Mouse (Mus musculus) stomach, embryonic 14.5 days (tissue): ENCODE data around the gene Ppp1r13b. TPM values are rescaled to one million over a fixed set of nuclear protein-coding genes. Genes with fewer than 3 reads are reported as not detected.
A peak's percentile ranks its signal among the peaks of the same experiment; 100 is the strongest.

Experiments used
- ATAC-seq: fragments of 200-750 bp; cut with Nextera tagmentation; 2 replicates; pipeline ENCODE4 v1.8.0; 2017; ENCODE audit warnings: low read depth, moderate TSS enrichment; ENCODE audit not compliant: insufficient number of reproducible peaks, insufficient read depth, low FRiP score
- H3K27ac ChIP-seq: fragments of 300-500 bp; sonication (generic); 2 replicates; pipeline ENCODE4 v1.5.1; 2014; ENCODE audit warnings: mild to moderate bottlenecking, low read length, moderate library complexity, mixed read lengths
- H3K27me3 ChIP-seq: fragments of 300-500 bp; sonication (generic); 2 replicates; pipeline ENCODE4 v1.6.1; 2014; ENCODE audit warnings: low read length, control low read depth, mixed read lengths; ENCODE audit not compliant: control insufficient read depth, insufficient read depth
- H3K36me3 ChIP-seq: fragments of 300-500 bp; sonication (generic); 2 replicates; pipeline ENCODE4 v1.6.1; 2014; ENCODE audit warnings: mild to moderate bottlenecking, control low read depth, low read length, moderate library complexity, mixed read lengths; ENCODE audit not compliant: control insufficient read depth, insufficient read depth
- H3K4me1 ChIP-seq: fragments of 300-500 bp; sonication (generic); 2 replicates; pipeline ENCODE4 v1.6.1; 2014; ENCODE audit warnings: low read length, control low read depth, mixed read lengths; ENCODE audit not compliant: control insufficient read depth, insufficient read depth
- H3K4me2 ChIP-seq: fragments of 300-500 bp; sonication (generic); replicated peaks from 2 replicates; pipeline ENCODE4 v1.6.1; 2014; ENCODE audit warnings: low read depth, low read length, control low read depth
- H3K4me3 ChIP-seq: fragments of 300-500 bp; sonication (generic); 2 replicates; pipeline ENCODE4 v1.5.1; 2014; ENCODE audit warnings: low read depth, low read length, control low read depth
- H3K9ac ChIP-seq: fragments of 300-500 bp; sonication (generic); replicated peaks from 2 replicates; pipeline ENCODE4 v1.6.1; 2014; ENCODE audit warnings: low read depth, mild to moderate bottlenecking, control low read depth, low read length, moderate library complexity, mixed read lengths
- H3K9me3 ChIP-seq: fragments of 300-500 bp; sonication (generic); 2 replicates; pipeline ENCODE4 v1.6.1; 2016; ENCODE audit warnings: low read depth, low read length, control low read depth; ENCODE audit not compliant: control insufficient read depth
- WGBS: fragments of 180-500 bp; shearing (Covaris S2); extraction: QIAGEN DNeasy Blood & Tissue Kit; methylation state at CpG from one replicate; pipeline ENCODE4 v1.1.7; 2014; 5-methylcytosine and 5-hydroxymethylcytosine counted together
- polyA plus RNA-seq: library from polyadenylated mRNA; unstranded; fragments of >200 nt; fragmentation: Nextera tagmentation; extraction: Ambion mirVana; gene quantifications from 2 replicates; pipeline ENCODE4 v1.2.1, GENCODE M21; 2014

Gene Ppp1r13b
- polyA plus RNA-seq, 1 experiment from 2014 or later: 20.9 TPM

- no peaks in the 10 kb centered on the region for H3K9me3 ChIP-seq
- ATAC-seq: no peak
- no peaks in the 10 kb centered on the region for H3K36me3 ChIP-seq
- H3K9ac ChIP-seq: no peak overlapping the region
- no peaks in the 10 kb centered on the region for H3K27me3 ChIP-seq
- H3K4me3 ChIP-seq: no peak overlapping the region
- peaks cover 18% of the 10 kb centered on the region; the same call in 1 of the 2 replicates for H3K4me1 ChIP-seq
- H3K4me2 ChIP-seq: no peak overlapping the region
- no peak overlapping the region for H3K27ac ChIP-seq
- WGBS: 85% methylated on average over 7 of the region's 7 CpGs
These were observed 4.9 kb upstream of the Ppp1r13b start for GRCm38 (mm10) chr12:111912802-111913201.

- no peak for ATAC-seq
- Histone ChIP-seq H3K4me1 (peaks cover 17% of the 10 kb centered on the region; the same call in 1 of the 2 replicates), H3K27me3 (no peaks in the 10 kb centered on the region), H3K4me2 (no peak overlapping the region), H3K4me3 (no peak overlapping the region), H3K9me3 (no peaks in the 10 kb centered on the region), H3K36me3 (no peaks in the 10 kb centered on the region), H3K9ac (no peak overlapping the region), H3K27ac (peak overlapping the region; percentile 8; the same call in 1 of the 2 replicates)
- WGBS: 91% methylated on average over 2 of the region's 2 CpGs
These were observed 3.9 kb upstream of the Ppp1r13b start for GRCm38 (mm10) chr12:111911796-111912195.

GRCm38 (mm10) chr12:111911171-111911760 lies 3.4 kb upstream of the Ppp1r13b start:
- no peak for ATAC-seq

GRCm38 (mm10) chr12:111908997-111909550 lies 1.2 kb upstream of the Ppp1r13b start:
- H3K9ac ChIP-seq: no peak overlapping the region
- H3K36me3 ChIP-seq: no peaks in the 10 kb centered on the region
- peaks cover 13% of the 10 kb centered on the region; the same call in 1 of the 2 replicates for H3K4me1 ChIP-seq
- no peaks in the 10 kb centered on the region for H3K27me3 ChIP-seq
- WGBS: 60% methylated on average over 11 of the region's 11 CpGs
- ATAC-seq: no peak
- peak overlapping the region; percentile 87 for H3K4me2 ChIP-seq
- H3K4me3 ChIP-seq: peak overlapping the region; percentile 53; the same call in 1 of the 2 replicates
- H3K27ac ChIP-seq: no peak overlapping the region
- H3K9me3 ChIP-seq: no peaks in the 10 kb centered on the region

More at GRCm38 (mm10) chr12:111911171-111911760, 3.4 kb upstream of the Ppp1r13b start:
- no peak overlapping the region for H3K4me3 ChIP-seq
- H3K9ac ChIP-seq: no peak overlapping the region
- no peaks in the 10 kb centered on the region for H3K36me3 ChIP-seq
- no peaks in the 10 kb centered on the region for H3K27me3 ChIP-seq
- peaks cover 14% of the 10 kb centered on the region; the same call in 1 of the 2 replicates for H3K4me1 ChIP-seq
- WGBS: 79% methylated on average over 15 of the region's 15 CpGs
- H3K27ac ChIP-seq: peak overlapping the region; percentile 8; the same call in 1 of the 2 replicates
- H3K4me2 ChIP-seq: no peak overlapping the region
- no peaks in the 10 kb centered on the region for H3K9me3 ChIP-seq

GRCm38 (mm10) chr12:111907421-111907891 lies 454 bp downstream of the Ppp1r13b start:
- Histone ChIP-seq H3K36me3 (no peaks in the 10 kb centered on the region), H3K27me3 (no peaks in the 10 kb centered on the region), H3K4me3 (peak overlapping the region; percentile 53), H3K4me1 (peaks cover 13% of the 10 kb centered on the region; the same call in 1 of the 2 replicates), H3K9ac (peak overlapping the region; percentile 76), H3K4me2 (peak overlapping the region; percentile 87), H3K9me3 (no peaks in the 10 kb centered on the region), H3K27ac (peak overlapping the region; percentile 74)
- peak; percentile 71 for ATAC-seq
- WGBS: 1% methylated on average over 52 of the region's 63 CpGs

GRCm38 (mm10) chr12:111906309-111906875 lies 1.5 kb downstream of the Ppp1r13b start:
- 44% methylated on average over 5 of the region's 5 CpGs for WGBS
- H3K27ac ChIP-seq: no peak overlapping the region
- no peaks in the 10 kb centered on the region for H3K27me3 ChIP-seq
- H3K36me3 ChIP-seq: no peaks in the 10 kb centered on the region
- ATAC-seq: no peak
- no peak overlapping the region for H3K9ac ChIP-seq
- peak overlapping the region; percentile 53 for H3K4me3 ChIP-seq
- H3K9me3 ChIP-seq: no peaks in the 10 kb centered on the region
- H3K4me2 ChIP-seq: peak overlapping the region; percentile 87
- peaks cover 13% of the 10 kb centered on the region; the same call in 1 of the 2 replicates for H3K4me1 ChIP-seq

- no peaks in the 10 kb centered on the region for H3K27me3 ChIP-seq
- H3K4me2 ChIP-seq: no peak overlapping the region
- H3K9me3 ChIP-seq: no peaks in the 10 kb centered on the region
- H3K36me3 ChIP-seq: no peaks in the 10 kb centered on the region
- H3K27ac ChIP-seq: no peak overlapping the region
- no peak overlapping the region for H3K9ac ChIP-seq
- no peak for ATAC-seq
- 69% methylated on average over 7 of the region's 7 CpGs for WGBS
- H3K4me1 ChIP-seq: 0 out of 2 replicates have a peak, but pooled peaks cover 3% of the 10 kb centered on the region
- H3K4me3 ChIP-seq: no peak overlapping the region
These were observed 5.4 kb downstream of the Ppp1r13b start for GRCm38 (mm10) chr12:111902488-111902887.

- ATAC-seq: no peak
- Histone ChIP-seq H3K27ac (no peak overlapping the region), H3K4me2 (no peak overlapping the region), H3K9me3 (no peaks in the 10 kb centered on the region), H3K4me1 (peaks cover 8% of the 10 kb centered on the region), H3K4me3 (no peak overlapping the region), H3K9ac (no peak overlapping the region), H3K27me3 (no peaks in the 10 kb centered on the region), H3K36me3 (no peaks in the 10 kb centered on the region)
- 65% methylated on average over 12 of the region's 12 CpGs for WGBS
These were observed 6.6 kb downstream of the Ppp1r13b start for GRCm38 (mm10) chr12:111901105-111901875.
